Mouse (Mus musculus) WW6 (cell line): ENCODE measurements around the gene Olfr181.

Source experiments
- DNase-seq: peaks from one replicate; pipeline ENCODE4 v3.0.0-alpha.2; 2013; ENCODE audit warnings: low read depth, low spot score

The Olfr181 gene

DNA sequence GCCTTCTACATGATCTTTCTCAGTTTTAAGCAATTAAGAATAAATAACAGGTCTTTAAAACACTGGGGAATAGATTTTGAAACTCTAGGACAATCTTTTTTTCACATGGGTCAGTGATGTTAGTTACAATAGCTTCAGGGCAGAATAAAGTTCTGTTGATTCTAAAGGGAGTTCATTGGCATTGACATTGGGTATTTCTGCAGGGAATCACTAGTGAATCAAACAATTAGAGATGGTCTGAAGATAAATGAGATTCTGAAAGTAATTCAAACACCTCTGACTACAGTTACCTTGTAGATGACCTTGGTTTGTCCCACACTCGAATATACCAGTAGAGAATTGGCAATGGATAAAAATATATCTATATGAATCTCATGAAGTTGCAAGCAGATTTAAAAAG is at the start of gene Olfr181:
TSS of gene Olfr181 (minus strand) at position 101 of the 400 bp plus-strand sequence.
- DNase-seq, result no peak

DNA sequence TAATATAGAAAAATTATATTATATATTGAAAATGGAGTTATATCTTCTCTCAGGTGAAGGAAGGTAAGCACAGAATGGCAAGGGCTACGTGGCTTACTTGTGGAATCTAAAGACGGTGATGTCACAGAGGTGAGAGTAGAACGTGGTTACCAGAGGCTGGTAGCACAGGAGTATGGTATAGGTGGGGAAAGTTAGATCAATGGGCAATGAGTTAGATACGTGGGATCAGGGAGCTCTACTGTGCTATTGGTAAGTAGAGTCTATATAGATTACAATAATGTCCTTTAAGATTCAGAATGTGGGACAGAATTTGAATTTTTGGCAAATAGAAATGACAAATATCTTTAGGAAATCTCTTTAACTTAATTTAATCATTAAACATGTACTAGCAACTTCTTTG is 737 bp upstream of the Olfr181 start, which contains the start of gene Olfr180:
TSS of gene Olfr180 (minus strand) at position 101 of the 400 bp plus-strand sequence.
- no peak for DNase-seq

DNA sequence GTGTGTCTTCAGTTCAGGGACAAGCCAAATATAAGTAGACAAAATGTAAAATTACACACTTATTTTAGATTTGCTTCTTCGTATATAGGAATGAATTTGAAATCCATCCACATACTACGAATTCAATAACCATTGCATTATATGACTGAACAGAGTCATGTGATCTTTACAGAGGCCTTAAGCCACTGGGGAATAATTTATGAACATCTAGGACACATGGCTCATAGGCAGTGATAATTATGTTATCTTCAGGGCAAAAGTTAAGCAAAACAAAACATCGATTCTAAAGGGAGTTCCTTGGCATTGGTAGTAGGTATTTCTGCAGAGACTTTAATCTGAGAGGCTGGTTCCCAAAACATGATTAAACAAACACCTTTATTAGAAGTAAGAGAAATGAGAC is 36.6 kb downstream of the Olfr181 start, which contains the start of gene Olfr178:
TSS of gene Olfr178 (minus strand) at position 101 of the 400 bp plus-strand sequence.
- DNase-seq, result no peak

DNA sequence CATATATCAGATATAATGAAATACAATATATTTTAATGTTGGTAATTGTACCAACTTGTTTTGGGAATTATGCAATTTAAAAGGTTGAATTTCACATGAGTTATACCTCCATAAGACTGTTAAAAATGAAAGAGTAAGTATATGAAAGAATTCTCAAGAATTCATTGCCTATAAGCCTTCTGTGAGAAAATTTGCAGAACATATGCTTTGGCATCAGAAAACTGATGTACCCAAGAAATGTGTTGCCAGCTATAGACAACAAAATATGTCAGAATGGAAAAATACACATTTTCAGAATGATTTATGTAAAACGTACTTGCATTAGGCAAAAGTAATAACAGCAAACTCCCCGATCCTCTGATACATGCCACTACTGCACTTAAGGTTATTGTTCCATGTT is 44.1 kb downstream of the Olfr181 start:
- no peak for DNase-seq
